Mouse (Mus musculus) left cerebral cortex, postnatal 36 days (tissue): ENCODE results near the gene Bcl11b. TPM values are rescaled to one million over a fixed set of nuclear protein-coding genes. Genes with fewer than 3 reads are reported as not detected.

Source experiments
- DNase-seq, 2 experiments: peaks; one replicate each; pipeline ENCODE4 v3.0.0; 2021 to 2022; ENCODE audit warnings: low spot score in 2 of 2, mixed read lengths in 1 of 2
- intact Hi-C: fragments of 180-260 bp; cut with DNase I; formaldehyde crosslinking; loops from one replicate; pipeline ENCODE4 v1.15.1; 2025
- total RNA-seq, 2 experiments: library from RNA; stranded (reverse); gene quantifications; 2 replicates each; pipeline ENCODE4 v1.2.3; 2021

Gene Bcl11b
- total RNA-seq, 2 experiments from 2014 or later = 56.6 to 74.4 TPM

DNA sequence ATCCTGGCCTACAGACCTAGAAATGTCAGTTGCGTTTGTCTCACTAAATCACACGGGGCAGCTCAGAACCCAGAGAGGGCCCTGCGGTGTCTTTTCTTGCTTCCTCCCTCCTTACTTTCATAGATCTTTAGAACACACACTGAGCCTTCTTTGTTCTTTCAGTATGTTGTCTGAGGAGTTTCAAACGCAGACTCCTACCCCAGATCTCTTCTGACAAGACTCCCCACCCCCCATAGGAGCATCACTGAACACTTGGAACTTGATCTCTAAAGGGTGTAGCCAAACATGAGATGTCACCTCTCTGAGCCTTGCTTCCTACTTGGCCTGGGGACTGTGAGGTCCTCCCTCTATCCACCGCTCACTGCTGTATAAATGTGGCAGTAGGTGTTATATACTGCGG, 82.2 kb downstream of the Bcl11b start:
- DNase-seq = no peak
- intact Hi-C loops = no loop called here

DNA sequence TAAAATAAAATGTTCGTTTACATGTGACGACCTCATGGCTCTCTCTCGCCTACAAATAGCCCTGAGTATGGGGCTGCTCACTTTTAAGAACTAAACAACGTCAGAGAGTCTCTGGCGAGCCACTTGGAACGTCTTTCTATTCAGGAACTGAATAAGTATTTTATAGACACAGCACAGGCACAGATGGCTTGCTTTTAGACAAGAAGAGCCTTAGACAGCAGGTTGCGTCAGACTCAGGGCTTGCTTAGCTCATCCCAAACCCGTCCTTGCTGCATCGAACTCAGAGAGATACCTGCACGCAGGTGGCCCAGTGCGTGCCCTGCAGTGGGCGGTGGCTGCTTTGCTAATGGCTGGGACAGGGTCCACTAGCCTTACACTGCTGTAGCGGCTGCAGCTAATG, 82.7 kb downstream of the Bcl11b start:
- DNase-seq = no peak
- intact Hi-C loops = no loop called here

DNA sequence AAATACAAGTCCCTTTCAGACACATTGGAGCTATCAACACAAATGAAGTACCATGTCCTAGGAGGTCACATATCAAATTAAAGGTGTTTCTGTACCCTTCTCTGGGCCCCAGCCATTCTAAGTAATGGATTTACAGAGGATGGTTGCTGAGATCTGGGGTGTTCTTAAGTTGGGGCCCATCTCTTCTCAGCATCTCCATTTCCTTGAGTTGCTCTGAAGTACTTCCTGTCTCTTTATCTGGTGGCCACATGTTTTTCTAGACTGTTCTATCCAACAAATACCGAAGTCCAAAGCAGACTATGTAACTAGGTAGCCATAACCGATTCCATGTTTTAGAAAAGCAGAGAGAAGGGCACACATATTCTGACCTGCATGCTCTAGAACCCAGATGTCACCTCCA, 83.3 kb downstream of the Bcl11b start:
- intact Hi-C loops = no loop called here
- DNase-seq = no peak

DNA sequence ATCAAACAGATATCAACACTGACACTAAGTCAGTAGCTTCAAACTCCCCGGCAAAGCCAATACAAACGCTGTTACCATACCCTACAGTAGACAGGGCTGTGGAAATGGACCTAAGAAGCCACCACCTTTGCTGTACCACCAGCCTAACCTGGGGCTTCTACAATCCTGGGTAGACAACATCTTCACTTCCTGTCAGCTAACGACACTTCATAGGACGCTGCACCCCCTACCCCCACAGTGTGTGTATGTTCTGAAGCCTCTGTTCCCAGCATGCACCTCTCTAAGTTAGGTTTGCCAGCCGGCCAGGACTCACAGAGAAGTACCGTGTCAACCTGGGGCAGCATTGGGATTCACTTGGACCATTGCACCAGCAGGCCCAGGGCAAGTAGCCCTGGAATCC, 84.6 kb downstream of the Bcl11b start:
- DNase-seq = no peak
- intact Hi-C loops = no loop called here

DNA sequence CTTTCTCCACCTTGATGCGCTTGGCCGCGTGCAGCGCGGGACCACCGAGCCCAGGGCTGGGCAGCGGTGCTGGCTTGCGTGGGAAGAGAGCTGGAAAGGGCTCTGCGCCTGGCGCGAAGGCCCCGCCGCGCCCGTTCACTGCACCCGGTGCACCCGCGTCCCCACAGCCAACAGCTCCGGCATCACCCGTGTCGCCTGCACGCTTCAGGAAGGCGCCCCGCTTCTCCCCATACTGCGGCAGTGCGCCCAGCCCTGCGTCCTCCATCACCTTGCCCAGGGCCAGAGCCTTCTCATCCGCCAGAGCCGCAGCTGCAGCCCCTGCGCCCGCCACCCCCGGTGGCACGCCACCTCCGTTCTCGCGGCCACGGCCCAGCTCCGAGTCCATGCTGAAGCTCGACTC, 87.4 kb downstream of the Bcl11b start:
- intact Hi-C loops = no loop called here

DNA sequence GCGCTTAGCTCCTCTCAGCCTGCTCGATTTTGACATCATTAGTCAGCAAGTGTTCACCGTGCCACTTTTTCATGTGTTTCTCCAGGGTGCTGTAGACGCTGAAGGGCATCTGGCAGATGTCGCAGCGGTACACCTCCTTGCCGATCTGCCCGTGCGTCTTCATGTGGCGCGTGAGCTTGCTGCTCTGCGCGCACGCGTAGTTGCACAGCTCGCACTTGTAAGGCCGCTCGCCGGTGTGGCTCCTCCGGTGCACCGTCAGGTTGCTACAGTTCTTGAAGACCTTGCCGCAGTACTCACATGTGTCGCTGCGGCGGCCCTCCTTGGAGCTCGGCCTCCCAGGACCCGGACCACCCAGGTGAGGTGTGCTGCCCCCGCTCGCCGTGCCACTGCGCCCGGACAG, 88.0 kb downstream of the Bcl11b start:
- DNase-seq = no peak
- intact Hi-C loops = no loop called here

More for the DNA sequence above, 87.4 kb downstream of the Bcl11b start:
- no peak for DNase-seq

DNA sequence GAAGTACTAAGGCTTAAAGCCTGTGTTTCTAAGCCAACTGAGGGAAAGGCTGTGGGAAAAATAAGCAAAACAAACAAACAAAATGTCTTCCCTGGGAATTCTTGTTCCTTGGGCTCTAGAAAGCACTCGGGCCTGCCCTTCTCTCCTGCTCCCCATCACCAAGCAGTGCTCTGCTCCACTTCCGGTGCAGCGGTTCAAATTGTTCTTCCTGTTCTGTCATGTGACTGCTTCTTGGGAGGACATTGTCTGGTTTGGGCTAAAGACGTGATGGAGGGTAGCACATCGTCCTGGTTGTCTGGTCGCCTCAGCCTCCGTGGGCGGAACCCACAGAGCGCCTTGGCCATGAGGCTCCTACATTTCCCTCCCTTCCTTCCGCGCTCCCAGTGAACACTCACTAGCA, 94.6 kb downstream of the Bcl11b start:
- intact Hi-C loops = no loop called here
- no peak for DNase-seq

DNA sequence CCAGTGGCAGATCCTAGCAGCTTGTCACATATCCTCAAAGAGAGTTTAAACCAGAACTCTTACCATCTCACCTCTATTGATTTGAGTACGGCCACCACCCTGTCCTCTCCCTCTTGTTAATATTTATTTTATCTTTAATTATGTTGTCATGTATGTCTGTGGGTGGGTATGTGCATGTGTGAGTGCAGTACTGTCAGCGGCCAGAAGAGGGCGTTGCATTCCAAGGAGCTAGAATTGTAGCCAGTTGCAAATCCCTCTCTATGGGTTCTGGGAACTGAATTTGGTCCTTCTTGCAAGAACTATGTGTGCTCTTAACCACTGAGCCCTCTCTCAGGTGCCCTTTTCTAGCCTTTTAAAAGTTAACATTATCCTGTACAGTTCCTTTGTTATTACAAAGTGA, 98.1 kb downstream of the Bcl11b start:
- intact Hi-C loops = no loop called here
- no peak for DNase-seq

DNA sequence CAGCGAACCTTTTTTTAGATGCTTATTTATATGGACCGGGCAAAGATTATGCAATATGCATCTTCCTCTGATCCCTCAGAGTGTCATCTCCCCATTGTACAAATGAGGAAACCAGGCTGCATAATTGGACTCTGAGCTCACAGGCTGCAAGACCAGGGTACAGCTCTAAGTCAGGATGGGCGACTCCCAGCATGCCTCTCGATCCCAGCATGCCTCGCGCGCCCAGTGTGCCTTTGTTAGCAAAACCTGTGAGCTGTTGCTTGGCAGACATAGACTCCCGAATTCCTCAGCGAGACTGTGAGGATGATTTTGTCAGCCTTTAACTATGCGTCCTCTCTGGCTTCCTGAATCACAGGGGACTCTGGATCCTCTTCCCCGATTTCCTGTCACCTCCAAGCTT, 98.9 kb downstream of the Bcl11b start:
- intact Hi-C loops = no loop called here
- DNase-seq = no peak

DNA sequence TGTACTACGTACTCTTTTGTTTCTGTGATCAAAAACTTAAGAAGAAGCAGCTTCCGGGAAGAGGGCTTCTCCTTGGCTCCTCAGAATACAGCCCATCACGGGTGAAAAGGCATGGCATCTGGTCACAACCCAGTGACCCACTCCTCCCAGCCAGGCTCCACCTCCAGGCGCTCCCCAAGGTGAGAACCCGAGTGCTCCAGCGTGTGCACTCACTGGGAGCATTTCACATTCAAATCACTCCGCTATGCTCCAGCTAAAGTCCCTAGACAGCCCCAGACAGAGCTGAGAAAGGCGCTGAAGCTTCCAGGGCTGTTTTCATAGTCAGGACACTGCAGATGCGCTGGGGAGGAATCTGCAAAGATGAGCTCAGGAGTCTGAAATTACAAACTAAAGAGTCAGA, 99.5 kb downstream of the Bcl11b start:
- intact Hi-C loops = no loop called here
- no peak for DNase-seq

DNA sequence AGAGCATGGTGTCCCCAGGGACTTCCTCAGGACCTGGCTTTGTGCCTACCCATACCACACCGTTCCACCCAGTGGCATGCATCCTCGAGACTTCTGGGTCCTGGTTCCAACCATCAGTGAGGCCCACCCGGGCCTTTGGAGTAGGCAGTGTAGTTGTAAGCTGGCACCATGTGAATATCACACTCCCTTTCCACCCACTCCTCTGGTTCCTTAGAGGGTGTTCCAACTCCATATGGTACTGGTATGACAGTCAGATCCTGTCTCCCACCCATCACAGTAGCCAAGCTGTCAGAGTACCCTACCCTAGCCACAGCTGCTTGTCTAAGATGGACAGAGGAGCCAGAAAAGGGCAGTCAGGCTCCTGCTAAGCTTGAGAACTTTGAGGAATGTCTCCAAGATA, 112.0 kb downstream of the Bcl11b start:
- DNase-seq = peak in 1 of 2 experiments; percentile 23
- intact Hi-C loops = no loop called here

DNA sequence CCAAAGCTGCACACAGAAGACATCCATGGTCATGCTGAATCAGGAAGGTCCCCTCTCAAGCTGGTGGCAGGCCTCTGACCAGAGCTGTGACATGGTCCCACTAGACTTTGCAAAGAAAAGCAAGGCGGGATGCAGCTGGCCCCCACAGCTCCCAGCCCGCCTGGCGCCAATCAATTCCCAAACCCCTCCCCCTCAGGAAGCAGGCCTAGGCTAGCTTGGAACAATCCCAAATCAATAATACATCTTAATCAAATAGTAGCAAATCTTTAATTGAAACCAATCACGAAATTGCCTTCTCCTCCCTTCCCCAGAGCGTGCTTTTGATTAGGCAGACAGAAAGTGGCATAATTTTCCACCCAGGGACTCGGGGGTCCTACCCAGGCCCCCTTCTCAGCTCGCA, 113.1 kb downstream of the Bcl11b start:
- intact Hi-C loops = no loop called here
- DNase-seq = no peak

DNA sequence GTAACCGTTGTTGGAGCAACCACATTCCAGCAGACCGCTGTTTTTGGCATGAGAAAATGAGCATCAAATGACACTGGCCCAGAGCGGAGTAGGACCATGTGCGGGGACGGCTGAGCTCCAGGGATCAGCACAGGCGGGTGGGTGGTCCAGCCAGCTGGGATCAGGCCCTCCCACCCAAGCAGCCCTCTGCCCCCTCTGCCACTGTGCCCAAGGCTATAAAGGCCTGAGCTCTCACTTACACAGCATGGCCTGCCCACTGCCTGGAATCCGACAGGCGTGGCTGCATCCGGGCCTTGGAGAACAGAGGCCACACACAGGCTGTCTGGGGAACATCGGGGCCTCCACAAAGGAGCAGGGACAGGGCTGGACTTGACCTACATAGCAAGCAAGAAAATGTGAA, 113.6 kb downstream of the Bcl11b start:
- intact Hi-C loops = no loop called here
- DNase-seq = no peak

DNA sequence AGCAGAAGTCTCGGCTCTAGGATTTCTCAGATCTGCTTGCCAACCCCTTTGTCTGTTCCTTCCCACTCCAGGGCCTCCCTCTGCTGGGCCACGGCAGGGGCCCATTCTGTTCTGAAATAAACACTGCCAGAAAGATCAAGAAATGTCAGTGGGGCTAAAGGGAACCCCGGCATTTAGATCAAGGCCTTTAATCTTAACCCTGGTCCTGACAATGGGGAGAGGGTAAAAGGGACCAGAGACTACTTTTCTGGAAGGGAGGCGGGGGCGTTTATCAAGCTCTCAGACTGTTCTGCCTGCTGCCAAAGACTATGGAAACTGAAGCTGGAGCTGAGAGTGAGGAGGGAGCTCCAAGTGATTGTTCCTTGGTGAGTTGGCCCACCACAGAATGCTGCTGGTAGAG, 114.8 kb downstream of the Bcl11b start:
- DNase-seq = no peak
- intact Hi-C loops = no loop called here

DNA sequence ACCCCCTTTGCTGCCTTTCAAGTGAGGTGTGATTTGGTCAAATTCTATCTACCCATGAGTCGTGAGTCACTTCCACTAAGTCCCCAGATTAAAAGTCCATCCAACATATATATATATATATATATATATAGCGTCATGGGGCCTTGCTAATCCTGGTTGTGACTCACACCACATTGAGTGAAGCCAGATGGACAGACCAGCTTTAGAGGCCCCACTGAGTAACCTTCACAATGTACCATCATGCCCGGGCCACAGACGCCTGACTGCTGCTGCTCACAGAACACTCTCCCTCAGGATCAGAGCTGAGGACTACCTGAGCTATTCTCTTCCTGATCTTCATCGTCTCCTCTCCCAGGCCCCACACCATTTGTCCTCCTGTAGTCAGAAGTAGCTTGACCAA, 115.4 kb downstream of the Bcl11b start:
- intact Hi-C loops = no loop called here
- DNase-seq = no peak

DNA sequence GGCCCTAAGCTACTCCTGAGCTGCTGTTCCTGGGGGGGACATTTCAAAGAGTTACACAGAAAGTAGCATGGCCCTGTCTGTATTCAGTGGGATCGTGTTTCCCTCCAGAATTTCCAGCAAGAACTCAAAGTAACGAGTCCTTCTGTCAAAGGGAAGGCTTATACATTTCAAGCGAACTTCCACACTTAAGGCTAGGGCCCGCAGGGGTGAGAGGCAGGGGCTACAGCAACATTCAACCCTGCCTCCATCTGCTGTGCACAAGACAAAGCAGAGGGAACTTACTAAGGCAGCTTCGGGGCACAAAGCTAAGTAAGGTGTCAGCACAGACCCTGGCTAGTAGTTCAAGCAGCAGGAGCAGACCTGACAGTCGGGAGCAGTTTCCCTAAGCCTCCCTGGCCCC, 115.8 kb downstream of the Bcl11b start:
- intact Hi-C loops = no loop called here
- DNase-seq = no peak

DNA sequence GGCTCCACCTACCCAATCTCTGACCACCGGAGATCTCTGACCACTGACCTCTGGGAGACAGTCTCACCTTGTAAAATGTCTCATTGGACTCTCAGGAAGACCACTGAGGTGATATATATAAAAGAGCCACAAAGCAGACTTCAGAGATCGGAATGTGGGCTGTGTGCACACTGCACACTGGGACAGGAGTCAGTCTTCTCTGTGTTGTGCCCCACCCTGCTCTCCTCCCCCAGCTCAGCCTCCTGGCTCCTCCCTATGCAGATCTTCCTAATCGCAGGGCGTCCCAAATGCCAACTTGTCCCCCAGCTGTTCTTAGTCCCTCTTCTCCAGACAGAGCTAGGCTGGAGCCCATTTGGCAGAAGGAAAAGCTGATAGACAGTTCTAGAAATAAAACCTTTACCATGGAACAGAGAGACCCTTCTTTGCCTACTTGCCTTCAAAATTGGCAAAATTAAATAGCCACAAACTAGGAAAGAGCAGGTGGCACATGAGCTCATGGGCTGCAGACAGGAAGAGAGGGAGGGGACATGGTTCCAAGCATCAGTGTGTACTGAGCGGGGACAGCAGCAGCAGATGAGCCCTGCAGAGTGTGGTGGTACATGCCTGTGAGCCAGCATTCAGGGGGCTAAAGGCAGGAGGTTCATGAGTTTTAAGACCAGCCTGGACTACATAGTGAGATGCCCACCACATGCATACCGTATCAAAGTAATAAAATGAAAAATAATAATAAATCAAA, 118.9 kb downstream of the Bcl11b start:
- intact Hi-C loops = no loop called here

DNA sequence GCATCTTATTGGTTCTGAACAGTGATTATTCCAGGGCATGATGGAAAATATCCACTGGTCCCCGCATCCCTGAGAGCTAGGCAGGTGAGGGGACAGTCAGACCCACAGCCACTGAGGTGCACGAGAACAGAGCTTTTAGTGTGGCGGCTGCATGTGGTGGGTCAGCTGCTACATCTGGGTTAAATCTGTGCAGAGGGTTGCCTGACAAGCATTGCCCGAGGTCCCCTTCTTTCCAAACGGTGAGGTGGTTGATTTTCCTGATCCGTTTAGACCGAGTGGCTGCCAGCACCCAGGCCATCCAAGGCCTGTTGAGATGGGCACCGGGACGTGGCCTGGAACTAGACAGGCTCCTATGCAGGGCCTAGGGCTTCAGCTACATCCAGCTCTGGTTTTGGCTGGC, 121.7 kb downstream of the Bcl11b start:
- DNase-seq = no peak
- intact Hi-C loops = no loop called here

More for the DNA sequence above, 118.9 kb downstream of the Bcl11b start:
- no peak for DNase-seq

DNA sequence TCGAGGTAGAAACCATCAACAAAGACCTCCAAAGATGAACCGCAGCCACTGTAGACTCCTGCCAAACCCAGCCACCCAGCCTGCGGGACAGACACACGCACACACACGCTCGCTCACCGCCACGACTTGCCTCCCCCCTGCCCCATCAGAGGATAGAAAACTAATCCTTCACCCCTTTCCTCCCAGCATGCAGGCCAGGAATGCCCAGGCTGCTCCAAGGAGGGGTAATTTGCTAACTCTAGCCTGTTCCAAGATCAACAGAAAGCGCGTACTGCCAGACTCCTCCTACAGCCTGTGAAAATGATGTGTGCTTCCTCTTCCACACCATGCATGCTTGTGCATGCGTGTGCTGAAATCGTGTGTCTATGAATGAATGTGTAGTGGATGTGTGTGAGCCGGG, 122.7 kb downstream of the Bcl11b start:
- DNase-seq = no peak
- intact Hi-C loops = no loop called here

DNA sequence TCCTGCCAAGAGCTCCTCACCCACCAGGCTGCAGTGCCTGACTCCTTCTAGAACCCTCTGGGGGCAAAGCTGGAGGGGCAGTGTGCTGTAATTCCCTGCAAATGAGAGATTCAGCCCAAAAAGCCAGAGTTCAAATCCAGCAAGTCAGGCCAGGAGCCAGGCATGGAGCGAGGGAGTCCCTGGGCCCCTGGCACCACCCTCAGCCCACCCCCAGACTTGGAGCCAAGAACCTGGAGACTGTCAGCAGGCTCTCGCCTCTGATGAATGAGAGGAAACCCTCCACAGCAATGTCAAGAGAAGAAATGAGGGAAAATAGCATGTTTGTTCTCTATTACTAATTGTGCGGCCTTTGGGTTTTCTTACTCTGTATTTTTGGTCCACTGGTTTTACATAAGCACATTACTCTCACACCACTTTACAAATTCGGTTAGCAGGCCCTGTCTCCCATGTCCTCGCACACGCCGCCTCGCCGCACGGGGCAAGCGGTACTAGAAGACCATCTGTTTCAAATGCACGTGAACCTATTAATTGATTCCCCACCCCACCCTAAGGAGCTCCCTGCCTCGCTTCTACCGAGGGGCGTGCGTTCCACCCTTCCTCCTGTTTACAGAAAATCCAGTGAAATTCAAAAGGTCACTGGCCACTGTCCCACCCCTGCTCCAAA, 124.2 kb downstream of the Bcl11b start:
- intact Hi-C loops = no loop called here

DNA sequence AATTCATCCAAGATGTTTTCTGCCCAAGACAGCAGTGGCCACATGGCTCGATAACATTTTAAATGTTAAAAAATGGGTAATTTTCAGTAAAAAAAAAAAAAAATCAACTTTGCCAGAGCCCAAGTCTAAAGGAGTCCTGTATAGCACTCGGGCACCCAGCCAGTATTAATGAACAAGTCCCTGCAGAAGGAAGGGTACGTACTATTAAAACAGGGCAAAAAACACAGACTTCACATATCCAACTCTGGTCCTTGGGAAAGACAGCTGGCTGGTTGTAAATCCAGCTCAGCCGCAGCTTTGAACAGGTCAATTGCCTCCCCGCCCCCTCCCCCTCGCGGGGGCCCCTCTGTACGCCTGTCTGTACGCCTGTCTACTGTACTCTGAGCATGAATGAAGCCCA, 127.2 kb downstream of the Bcl11b start:
- intact Hi-C loops = no loop called here
- DNase-seq = no peak

More for the DNA sequence above, 124.2 kb downstream of the Bcl11b start:
- DNase-seq = no peak
